Mouse (Mus musculus) hindlimb bud, embryonic 11.5 days (tissue): ENCODE results near the gene Ctdnep1.

Experiments
- DNase-seq: peaks from one replicate; pipeline ENCODE4 v3.0.0-alpha.2; 2012; ENCODE audit warnings: low read depth, low spot score; ENCODE audit errors: extremely low spot score

The Ctdnep1 gene

DNA sequence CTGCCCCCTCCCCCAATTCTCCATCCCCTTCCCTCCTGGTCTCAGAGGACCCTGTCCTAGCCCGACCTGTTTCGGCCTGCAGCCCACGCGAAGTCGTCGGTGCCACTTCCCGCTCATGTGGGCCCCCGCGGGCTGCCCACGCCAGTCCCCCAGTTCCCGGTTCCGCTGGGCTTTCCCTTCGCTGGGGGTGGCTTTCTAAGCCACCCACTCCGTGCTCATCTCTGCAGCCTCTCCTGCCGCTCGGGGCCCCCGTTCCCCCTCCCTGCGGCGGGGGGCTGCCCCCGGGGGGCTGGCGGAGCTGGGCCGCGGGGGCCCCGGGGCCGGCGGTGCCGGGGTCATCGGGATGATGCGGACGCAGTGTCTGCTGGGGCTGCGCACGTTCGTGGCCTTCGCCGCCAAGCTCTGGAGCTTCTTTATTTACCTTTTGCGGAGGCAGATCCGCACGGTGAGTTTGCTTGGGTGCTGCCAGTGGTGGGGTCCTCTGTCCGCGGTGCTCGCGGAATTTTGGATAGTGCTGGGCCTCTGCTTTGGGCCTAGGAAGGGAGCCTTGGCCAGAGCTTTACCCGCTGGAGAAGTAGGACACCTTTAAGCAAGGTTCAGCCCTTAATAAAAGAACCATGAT lies at the start of gene Ctdnep1:
Gene Ctdnep1 (plus strand): TSS at position 16 of the 622 bp plus-strand sequence.
- DNase-seq, result no peak

DNA sequence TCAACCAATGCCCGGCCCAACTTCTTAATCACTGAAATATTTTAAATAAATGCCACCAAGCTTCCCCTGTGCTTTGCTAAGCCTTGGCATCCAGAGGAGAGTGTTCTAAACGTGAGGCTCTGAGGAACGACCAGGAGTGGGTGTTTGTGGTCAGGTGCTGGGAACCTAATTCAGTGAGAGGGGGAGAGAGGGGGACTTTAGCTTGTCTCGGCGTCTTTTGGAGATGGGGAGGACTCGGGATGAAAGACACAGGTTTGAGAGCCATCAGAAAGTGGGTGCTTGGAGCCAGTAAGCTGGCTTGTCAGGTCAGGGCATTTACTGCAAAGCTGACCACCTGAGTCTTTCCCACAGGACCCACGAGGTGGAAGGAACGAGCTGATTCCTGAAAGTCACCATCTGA lies 49.2 kb upstream of the Ctdnep1 start:
- DNase-seq, result no peak

DNA sequence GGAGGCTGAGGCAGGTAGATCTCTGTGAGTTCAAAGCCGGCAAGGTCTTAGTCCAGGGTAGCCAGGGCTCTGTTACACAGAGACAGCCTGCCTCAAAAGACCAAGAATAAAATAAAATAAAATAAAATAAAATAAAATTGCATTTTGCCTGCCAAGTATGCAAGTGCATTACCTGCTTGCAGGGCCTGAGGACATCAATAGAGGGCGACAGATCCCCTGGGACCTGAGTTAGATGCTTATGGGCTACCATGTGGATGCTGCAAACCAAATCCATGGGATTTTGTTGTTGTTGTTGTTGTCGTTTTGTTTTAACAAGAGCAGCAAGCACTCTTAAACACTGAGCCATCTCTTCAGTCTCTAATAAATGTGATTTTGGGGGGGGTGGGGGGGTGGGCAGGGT lies 48.7 kb upstream of the Ctdnep1 start:
- DNase-seq, result no peak

DNA sequence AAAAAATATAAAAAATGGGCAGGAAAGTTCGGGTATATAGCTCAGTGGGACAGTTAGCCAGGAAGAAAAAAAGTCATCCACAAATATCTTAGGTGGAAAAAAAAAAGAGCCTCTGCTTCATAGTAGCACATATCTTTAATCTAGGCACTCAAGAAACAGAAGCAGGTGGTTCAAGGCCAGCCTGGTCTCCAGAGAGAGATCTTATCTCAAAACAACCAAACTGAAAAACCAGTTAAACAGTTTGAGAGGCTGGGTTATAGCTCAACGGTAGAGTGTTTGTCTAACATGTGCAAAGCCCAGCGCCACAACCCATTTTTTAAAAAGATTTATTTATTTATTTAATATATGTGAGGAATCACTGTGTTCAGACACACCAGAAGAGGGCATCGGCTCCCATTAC lies 47.9 kb upstream of the Ctdnep1 start:
- no peak for DNase-seq

DNA sequence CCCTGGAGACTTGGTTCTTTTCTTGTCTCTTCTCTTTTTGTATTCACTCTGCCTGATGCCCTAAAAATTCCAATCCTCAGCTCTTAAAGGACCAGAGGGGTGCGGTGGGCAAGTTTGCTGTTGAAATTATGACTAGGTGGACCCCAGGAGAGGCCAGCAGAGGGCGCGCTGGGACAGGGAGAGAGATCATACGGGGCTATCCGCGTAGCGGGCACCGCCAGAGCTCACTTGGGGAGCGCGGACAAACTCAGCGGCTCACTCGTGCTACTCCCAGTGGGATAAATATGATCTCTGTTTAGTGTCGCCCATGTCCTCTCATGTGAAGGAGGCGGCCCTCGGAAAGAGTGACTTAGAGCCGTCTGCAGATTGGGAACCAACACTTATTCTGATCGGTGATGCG lies 46.8 kb upstream of the Ctdnep1 start:
- peak; percentile 81 for DNase-seq

DNA sequence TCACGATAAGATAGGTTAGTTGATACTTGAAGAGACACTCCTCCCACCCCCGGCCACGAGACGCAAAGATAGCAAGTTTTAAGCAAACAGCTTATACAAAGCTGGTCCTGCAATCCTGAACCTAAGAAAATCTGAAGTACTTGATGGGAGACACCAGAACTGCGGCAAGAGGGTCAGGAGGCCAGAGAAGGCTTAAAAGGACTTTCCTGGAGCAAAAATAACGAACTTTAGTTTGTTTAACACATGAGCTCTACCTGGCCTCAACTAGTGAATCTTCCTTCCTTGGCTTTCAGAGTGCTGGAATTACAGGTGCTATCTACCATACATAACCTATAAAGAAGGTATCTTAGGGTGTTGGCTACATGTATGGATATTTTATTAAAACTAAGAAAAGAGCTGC lies 46.3 kb upstream of the Ctdnep1 start:
- no peak for DNase-seq

DNA sequence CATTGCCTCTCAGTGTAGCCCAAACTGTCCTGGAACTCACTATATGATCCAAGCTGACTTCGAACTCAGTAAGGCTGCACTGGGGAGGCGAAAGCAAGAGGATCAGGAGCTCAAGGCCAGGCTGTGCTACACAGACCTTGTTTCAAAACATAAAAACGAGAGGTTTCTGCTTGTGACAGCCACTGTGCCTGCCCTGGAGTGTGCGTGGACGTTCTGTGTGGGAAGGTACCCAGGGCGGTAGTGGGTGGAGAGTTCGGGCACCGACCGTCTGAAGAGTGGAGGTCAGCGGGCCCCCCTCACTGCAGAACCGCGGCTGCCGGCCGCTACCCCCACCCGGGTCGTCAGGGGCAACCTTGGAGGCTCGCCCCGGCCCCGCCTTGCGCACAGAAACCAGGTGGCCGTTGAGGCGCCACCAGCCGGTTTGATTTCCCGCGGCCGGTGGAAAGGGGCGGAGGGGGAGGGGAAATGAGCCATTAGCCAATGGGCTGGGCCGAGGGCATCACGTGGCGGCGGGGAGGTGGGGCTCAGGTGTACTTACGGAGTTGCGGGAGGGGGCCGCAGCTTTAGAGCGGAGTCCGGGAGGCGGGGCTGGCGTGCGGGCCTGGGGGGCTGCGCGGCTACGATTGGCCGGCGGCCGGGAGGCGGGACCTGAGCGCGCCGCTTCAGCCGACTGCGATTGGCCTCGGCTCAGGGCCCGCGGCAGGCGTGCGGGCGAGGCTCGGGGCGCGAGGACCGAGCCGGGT lies 45.6 kb upstream of the Ctdnep1 start, which contains the start of gene Ybx2:
Gene Ybx2 (plus strand): TSS at position 660 of the 743 bp plus-strand sequence.
- peak; percentile 33 for DNase-seq

DNA sequence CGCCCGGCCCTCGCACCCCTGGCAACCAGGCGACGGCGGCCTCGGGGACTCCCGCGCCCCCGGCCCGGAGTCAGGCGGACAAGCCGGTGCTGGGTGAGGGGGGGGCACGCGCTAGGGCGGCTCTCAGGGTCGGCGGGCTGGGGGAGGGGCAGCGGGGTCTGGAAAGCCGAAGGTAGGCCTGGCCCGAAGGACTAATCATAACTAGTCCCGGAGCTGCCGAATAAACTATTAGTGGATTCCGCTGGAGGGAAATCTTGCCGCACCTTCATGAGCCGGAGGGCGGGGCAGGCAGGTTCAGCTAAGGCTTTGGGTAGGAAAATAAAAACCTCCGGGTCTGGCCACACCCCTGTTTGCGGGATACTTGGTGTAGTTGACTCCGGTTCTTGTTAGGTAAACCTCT lies 44.8 kb upstream of the Ctdnep1 start:
- DNase-seq, result no peak

DNA sequence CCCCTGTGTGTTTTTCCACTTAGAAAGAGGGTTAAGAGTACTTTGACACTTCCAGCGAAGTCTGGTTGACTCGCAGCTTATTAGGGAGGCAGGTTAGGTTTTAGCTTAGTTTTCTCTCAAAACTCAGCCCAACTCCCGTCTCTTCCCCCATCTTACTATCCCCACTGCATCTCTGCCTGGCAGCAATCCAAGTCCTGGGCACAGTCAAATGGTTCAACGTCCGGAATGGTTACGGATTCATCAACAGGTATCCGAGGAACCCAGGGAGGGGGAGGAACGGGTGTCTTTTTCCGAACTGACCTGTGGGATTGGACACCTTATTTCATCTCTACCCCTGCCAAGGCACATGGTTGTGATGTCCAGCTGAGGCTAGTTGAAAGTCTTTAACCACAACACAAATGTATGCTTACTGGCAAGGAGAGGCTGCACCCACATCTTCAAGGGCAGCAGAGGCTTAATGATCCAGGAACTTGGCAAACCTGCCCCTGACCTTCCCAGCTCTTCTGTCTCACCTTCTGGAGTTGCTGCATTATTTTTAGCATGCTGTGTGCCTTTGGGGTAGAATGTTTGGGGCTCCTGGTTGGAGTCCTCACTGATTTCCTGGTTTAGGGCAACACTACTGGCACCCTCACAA lies 44.1 kb upstream of the Ctdnep1 start:
- no peak for DNase-seq

DNA sequence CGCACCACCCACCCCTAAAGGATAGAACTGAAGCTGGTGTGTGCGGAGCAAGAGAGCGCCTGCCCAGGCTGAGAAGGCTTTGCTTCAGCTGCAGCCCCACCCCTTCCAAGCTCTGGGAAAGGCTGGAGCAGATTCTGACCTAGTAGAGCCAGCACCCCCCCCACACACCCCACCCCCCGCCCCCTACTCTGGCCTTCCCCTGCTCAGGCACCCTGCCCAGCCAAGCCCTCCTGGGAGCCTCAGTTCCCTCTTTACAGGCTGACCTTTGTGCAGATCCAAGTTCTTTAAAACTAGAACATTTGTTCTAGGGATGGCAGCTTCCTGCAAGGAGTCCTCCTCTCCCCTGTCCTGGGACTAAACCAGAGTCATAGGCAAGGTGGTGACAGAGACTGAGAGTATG lies 43.6 kb upstream of the Ctdnep1 start:
- DNase-seq, result no peak

DNA sequence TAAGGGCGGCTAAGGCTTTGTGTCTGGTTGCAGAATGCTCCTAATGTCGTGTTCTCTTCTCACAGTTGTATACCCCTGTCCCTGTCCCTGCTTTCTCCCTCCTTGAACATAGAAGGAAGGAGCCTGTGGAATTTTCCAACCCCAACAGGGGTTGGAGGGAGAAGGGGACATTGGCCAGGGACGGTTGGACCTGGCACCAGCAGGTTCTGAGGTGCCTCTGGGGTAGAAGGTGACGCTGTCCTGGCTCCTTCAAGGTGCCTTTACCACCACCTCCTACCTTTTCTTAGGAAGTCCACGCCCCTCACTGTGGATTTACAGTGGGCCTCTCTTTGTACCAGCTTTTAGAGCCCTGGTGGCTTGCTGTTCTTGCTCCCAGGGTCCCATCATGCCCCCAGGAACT lies 43.1 kb upstream of the Ctdnep1 start:
- no peak for DNase-seq

DNA sequence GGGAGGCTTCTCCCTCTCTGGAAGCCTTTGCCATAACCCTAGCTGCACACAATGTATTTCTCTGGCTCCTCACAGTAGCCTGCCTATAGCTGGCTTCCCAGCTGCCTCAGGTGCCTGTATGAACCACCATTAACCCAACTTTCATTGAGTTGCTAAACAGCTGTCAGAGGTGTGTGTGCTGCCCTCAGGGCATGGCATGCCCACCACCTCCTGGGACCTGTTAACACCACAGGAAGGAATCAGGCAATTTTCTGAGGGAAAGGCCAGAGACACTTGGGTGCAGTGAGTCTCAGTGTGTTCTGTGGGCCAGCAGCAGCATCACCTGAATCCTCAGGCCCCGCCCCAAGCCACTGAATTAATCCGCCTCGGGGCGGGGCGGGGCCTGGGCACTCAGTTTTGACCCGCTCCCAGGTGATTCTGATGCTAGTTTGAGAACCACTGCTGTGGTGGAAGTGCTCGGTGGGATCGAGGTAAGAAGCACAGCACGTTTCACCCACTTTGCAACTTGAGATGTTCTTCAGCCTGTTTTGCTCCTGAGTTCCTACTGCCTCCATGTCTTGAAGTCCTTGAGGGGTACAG lies 42.5 kb upstream of the Ctdnep1 start:
- DNase-seq, result no peak

DNA sequence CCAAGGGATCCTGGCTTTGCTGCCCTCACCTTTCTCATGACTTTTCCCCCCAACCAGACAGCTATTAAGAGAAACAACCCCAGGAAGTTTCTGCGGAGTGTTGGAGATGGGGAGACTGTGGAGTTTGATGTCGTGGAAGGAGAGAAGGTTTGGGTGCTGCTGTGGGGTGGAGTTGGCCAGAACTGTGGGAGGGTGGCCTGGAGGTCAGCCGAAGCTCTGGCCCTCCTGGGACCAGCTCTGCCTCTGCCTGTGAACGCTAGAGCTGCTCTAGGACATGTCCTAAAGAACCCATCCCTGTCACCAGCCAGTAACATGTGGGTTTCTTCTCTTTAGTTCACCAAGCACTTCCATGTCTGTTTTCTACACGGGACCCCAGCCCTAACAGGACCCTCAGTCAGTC lies 41.8 kb upstream of the Ctdnep1 start:
- no peak for DNase-seq

DNA sequence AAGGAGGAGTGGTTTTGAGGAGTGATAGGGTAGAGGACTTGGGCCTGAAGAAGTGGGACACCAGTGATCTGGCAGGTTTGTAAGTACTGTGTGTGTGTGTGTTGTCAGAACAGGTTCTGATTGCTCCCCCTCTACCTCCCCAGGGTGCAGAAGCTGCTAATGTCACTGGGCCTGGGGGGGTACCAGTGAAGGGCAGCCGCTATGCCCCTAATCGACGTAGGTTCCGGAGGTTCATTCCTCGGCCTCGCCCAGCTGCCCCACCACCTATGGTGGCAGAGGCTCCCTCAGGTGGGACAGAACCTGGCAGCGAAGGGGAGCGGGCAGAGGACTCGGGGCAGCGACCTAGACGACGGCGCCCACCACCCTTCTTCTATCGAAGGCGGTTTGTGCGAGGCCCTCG lies 41.2 kb upstream of the Ctdnep1 start:
- no peak for DNase-seq

DNA sequence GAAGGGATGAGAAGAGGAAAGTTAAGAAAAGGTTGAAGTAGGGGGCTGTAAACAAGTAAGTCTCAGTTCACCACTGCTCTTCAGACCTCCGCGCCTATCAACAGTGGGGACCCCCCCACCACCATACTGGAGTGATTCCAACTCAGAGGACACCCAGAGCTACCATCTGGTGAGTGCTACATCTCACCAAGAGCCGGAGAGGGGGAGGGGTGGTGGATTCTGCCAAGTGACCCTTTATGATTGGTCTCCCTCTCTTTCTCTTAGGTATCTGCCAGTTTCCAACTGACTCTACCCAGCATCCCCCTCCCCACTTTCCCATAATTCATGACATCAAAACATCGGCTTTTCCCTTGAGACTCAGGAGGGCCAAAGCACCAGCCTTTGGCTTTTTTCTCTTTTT lies 40.0 kb upstream of the Ctdnep1 start:
- DNase-seq, result no peak

DNA sequence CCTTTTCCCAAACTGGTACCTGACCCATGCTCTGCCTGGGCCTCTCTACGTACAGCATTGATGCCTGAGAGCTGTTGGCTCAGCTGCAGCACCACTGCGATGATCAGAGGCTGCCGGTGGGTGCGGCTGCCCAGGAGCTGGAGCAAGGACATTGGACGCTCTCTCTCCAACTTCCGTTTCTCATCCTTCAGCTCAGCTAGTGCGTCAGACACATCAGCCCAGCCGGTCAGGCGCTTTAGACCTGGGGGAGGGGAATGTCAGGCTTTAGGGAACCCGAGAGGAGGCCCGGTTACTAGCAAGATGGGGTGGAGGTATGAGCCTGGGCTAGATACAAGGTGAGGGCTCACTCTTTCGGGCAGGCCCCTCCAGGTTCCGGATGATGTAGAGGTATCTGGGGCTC lies 35.7 kb upstream of the Ctdnep1 start:
- no peak for DNase-seq

DNA sequence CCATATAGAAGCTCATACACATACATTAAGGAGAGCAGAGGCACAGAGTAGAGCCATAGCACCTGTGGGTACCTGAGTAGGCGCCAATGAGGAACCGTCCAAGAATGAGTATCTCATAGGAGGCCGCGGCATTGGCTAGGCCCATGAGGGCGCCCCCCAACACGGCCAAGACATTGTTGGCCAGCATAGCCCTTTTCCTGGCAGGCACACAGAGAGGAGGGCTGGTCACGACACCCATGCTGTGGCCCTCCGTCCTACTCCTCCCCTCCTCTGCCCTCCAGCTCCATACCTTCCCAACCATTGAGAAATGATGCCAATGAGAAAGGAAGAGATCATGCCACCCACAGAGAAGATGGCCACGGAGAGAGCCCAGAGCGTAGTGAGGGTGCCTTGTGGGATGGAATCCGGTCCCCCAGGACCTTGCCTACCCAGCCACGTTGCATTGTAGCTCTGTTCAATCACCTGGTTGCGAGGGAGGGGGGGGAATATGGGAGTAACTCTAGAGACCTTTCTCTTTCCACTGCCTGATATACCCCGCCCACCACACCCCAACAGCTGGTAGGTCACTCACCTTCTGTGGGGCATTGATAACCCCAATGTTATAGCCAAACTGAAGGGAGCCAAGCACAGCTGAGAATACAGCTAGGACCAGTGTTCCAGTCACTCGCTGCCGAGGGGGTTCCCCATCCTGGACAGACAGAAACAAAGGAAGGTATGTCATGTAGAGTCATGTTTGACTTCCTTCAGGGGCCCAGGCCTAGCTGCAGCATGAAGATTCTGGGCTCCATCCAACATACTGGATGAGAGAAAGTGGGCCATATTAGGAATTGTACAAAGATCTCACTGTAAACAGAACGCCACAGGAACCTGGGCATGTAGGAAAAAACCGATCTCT lies 34.7 kb upstream of the Ctdnep1 start:
- DNase-seq, result no peak

DNA sequence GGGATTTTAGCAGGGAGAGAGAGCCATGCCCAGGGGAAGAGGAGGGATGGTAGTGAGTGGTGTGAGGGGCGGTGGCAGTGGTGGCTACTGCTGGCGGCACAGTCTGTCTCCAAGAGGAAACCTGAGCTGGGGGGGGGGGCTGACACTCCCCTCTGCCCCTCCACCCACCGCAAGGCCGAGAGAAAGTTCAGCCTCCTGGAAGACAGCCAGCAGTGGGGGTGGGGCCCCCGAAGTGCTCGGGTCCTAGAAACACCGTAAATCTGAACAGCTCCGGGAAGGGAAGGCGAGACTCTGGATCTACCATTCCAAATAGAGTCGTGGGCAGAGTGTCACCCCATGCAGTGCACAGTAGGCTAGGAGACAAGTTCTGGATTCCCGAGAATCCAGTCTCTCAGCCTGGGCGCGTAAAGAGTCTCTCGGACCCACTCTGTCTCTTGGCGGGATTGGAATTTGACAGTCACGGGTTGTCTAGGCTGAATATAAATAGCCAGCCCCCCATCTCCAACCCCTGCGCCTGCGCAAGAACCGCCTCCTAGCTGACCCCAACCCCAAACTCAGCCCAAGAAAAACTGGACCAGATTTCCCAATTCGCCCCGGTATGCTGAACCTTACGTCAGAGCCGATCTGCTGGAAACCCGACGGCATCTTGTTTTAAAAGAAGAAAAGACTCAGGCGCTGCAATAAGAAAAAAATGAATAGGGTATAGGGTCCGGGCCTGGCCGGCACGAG lies 33.5 kb upstream of the Ctdnep1 start:
- DNase-seq, result no peak

DNA sequence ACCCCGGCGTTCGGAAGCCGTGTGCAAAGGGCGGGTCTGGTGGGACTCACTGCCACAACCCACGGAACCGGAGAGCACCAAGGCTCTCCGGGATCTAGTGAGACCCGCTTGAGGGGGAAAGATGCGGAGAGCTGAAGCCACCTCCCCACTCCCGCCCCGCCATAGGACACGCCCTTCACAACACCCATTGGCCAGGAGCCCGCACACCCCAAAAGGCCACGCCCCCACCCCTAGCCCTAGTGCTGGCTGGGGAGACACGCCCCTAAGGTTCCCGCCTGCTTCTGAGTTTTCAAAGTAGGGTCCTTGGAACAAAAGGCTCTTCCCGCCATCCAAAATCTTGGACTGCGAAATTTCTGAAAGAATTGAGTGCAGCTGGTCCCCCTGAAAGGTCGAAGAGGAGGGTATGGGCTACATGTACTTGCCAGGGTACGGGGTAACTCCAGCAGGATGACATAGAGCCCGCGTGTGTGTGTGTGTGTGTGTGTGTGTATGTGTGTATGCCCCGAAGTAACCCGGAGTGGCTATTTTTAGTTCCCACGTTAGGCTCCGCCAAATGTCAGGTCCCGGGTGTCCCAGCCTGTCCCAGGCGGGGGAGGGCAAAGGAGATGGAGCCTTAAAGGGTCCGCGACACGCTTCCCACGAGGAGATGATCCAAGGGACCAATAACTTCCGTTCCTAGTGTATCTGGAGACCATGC lies 32.7 kb upstream of the Ctdnep1 start, which contains the start of gene Slc2a4:
Gene Slc2a4 (minus strand): TSS at position 123 of the 697 bp plus-strand sequence.
- peak; percentile 83 for DNase-seq

DNA sequence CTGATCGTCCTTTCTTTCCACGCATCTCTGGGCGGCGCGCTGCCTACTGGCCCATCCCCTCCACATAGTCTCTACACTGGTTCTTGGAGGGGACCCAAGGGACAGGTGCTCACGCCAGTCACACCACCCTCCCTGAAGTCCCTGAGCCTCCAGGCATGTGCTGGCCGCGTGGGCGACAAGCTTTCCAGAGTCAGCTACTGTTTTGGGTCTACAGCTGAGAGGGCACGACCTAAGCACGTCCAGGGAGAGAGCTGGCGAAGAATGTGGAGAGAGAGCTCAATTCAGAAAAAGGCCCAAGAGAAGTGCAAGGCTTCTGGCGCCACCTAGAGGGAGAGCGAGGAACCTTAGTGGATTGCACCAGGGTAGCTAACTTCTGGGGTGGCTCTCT lies 32.2 kb upstream of the Ctdnep1 start:
- peak; percentile 94 for DNase-seq
